Mouse (Mus musculus): ENCODE measurements around the gene Cox17. TPM values are rescaled to one million over a fixed set of nuclear protein-coding genes. Genes with fewer than 3 reads are reported as not detected.
A peak's percentile ranks its signal among the peaks of the same experiment; 100 is the strongest.

The Cox17 gene
- polyA plus RNA-seq, 1 experiment from 2014 or later: 74.4 TPM

- Histone ChIP-seq H3K4me3 (no peak overlapping the region), H3K27me3 (no peaks in the 10 kb centered on the region), H3K9me3 (no peaks in the 10 kb centered on the region), H3K9ac (no peak overlapping the region), H3K4me1 (replicated peaks) (peaks cover 8% of the 10 kb centered on the region), H3K4me2 (no peak overlapping the region), H3K36me3 (peaks cover 27% of the 10 kb centered on the region), H3K27ac (replicated peaks) (no peak overlapping the region)
- whole genome bisulfite sequencing: 76% methylated on average over 7 of the region's 7 CpGs
- ATAC-seq (ENCODE audit: low FRiP score, low read depth): no peak
Observed at GRCm38 (mm10) chr16:38352031-38352430, 5.2 kb downstream of the Cox17 start.

GRCm38 (mm10) chr16:38352851-38353250, 6.1 kb downstream of the Cox17 start:
- Histone ChIP-seq H3K4me2 (no peak overlapping the region), H3K27ac (replicated peaks) (no peak overlapping the region), H3K4me3 (no peak overlapping the region), H3K9ac (no peak overlapping the region), H3K4me1 (replicated peaks) (peaks cover 4% of the 10 kb centered on the region), H3K9me3 (no peaks in the 10 kb centered on the region), H3K36me3 (peaks cover 27% of the 10 kb centered on the region), H3K27me3 (no peaks in the 10 kb centered on the region)
- ATAC-seq (ENCODE audit: low FRiP score, low read depth): no peak

- 95% methylated on average over 2 of the region's 2 CpGs for WGBS
- no peak overlapping the region for H3K27ac ChIP-seq (replicated peaks)
- no peaks in the 10 kb centered on the region for H3K9me3 ChIP-seq
- H3K4me3 ChIP-seq: no peak overlapping the region
- no peaks in the 10 kb centered on the region for H3K4me1 ChIP-seq (replicated peaks)
- no peak for ATAC-seq (ENCODE audit: low FRiP score, low read depth)
- H3K36me3 ChIP-seq: peaks cover 27% of the 10 kb centered on the region
- H3K4me2 ChIP-seq: no peak overlapping the region
- H3K9ac ChIP-seq: no peak overlapping the region
- no peaks in the 10 kb centered on the region for H3K27me3 ChIP-seq
Observed at GRCm38 (mm10) chr16:38353642-38354041, 6.9 kb downstream of the Cox17 start.

GRCm38 (mm10) chr16:38354185-38354913, 7.6 kb downstream of the Cox17 start:
- Histone ChIP-seq H3K4me1 (replicated peaks) (no peaks in the 10 kb centered on the region), H3K27me3 (no peaks in the 10 kb centered on the region), H3K9ac (no peak overlapping the region), H3K9me3 (no peaks in the 10 kb centered on the region), H3K27ac (replicated peaks) (no peak overlapping the region), H3K4me3 (no peak overlapping the region), H3K36me3 (peaks cover 24% of the 10 kb centered on the region), H3K4me2 (no peak overlapping the region)
- 90% methylated on average over 5 of the region's 5 CpGs for WGBS
- ATAC-seq (ENCODE audit: low FRiP score, low read depth): no peak

GRCm38 (mm10) chr16:38358256-38358812, 11.5 kb downstream of the Cox17 start:
- Histone ChIP-seq H3K4me3 (no peak overlapping the region), H3K27me3 (no peaks in the 10 kb centered on the region), H3K36me3 (no peaks in the 10 kb centered on the region), H3K4me2 (no peak overlapping the region), H3K9me3 (no peaks in the 10 kb centered on the region), H3K9ac (no peak overlapping the region), H3K4me1 (replicated peaks) (0 out of 2 replicates have a peak, but pooled peaks cover 6% of the 10 kb centered on the region), H3K27ac (replicated peaks) (no peak overlapping the region)
- ATAC-seq (ENCODE audit: low FRiP score, low read depth): no peak
- WGBS: 91% methylated on average over 6 of the region's 6 CpGs

- Histone ChIP-seq H3K4me3 (no peak overlapping the region), H3K4me2 (no peak overlapping the region), H3K27me3 (no peaks in the 10 kb centered on the region), H3K4me1 (replicated peaks) (0 out of 2 replicates have a peak, but pooled peaks cover 6% of the 10 kb centered on the region), H3K9ac (no peak overlapping the region), H3K9me3 (no peaks in the 10 kb centered on the region), H3K27ac (replicated peaks) (no peak overlapping the region), H3K36me3 (no peaks in the 10 kb centered on the region)
- 94% methylated on average over 2 of the region's 2 CpGs for WGBS
- no peak for ATAC-seq (ENCODE audit: low FRiP score, low read depth)
Observed at GRCm38 (mm10) chr16:38359241-38359640, 12.4 kb downstream of the Cox17 start.

- 78% methylated on average over 3 of the region's 3 CpGs for WGBS
- Histone ChIP-seq H3K4me1 (replicated peaks) (0 out of 2 replicates have a peak, but pooled peaks cover 6% of the 10 kb centered on the region), H3K9ac (no peak overlapping the region), H3K36me3 (no peaks in the 10 kb centered on the region), H3K9me3 (no peaks in the 10 kb centered on the region), H3K27ac (replicated peaks) (no peak overlapping the region), H3K4me2 (no peak overlapping the region), H3K4me3 (no peak overlapping the region), H3K27me3 (no peaks in the 10 kb centered on the region)
- ATAC-seq (ENCODE audit: low FRiP score, low read depth): no peak
Observed at GRCm38 (mm10) chr16:38359857-38360256, 13.1 kb downstream of the Cox17 start.

GRCm38 (mm10) chr16:38360317-38360716, 13.5 kb downstream of the Cox17 start:
- Histone ChIP-seq H3K27me3 (no peaks in the 10 kb centered on the region), H3K4me3 (no peak overlapping the region), H3K9ac (no peak overlapping the region), H3K4me2 (no peak overlapping the region), H3K27ac (replicated peaks) (no peak overlapping the region), H3K9me3 (no peaks in the 10 kb centered on the region), H3K4me1 (replicated peaks) (0 out of 2 replicates have a peak, but pooled peaks cover 6% of the 10 kb centered on the region), H3K36me3 (no peaks in the 10 kb centered on the region)
- peak; percentile 45; the same call in 1 of the 2 replicates for ATAC-seq (ENCODE audit: low FRiP score, low read depth)
- 22% methylated on average over 2 of the region's 2 CpGs for WGBS

- no peak within 1 kb of the TSS for H3K4me3 ChIP-seq
- H3K27me3 ChIP-seq: no peaks in the 10 kb centered on the region
- H3K4me2 ChIP-seq: no peak within 1 kb of the TSS
- no peak within 1 kb of the TSS for H3K27ac ChIP-seq (replicated peaks)
- no peak for ATAC-seq (ENCODE audit: low FRiP score, low read depth)
- H3K36me3 ChIP-seq: no peaks in the 10 kb centered on the region
- no peak within 1 kb of the TSS for H3K9ac ChIP-seq
- WGBS: 68% methylated on average over 10 of the region's 10 CpGs
- H3K4me1 ChIP-seq (replicated peaks): 0 out of 2 replicates have a peak, but pooled peaks cover 6% of the 10 kb centered on the region
- H3K9me3 ChIP-seq: no peaks in the 10 kb centered on the region
Observed at GRCm38 (mm10) chr16:38361933-38362332, 15.1 kb downstream of the Cox17 start, which contains the start of gene Popdc2. TSS of gene Popdc2 (plus strand) at chr16:38362209.

- Histone ChIP-seq H3K4me1 (replicated peaks) (0 out of 2 replicates have a peak, but pooled peaks cover 6% of the 10 kb centered on the region), H3K27ac (replicated peaks) (no peak overlapping the region), H3K4me2 (no peak overlapping the region), H3K27me3 (no peaks in the 10 kb centered on the region), H3K9me3 (no peaks in the 10 kb centered on the region), H3K36me3 (no peaks in the 10 kb centered on the region), H3K4me3 (no peak overlapping the region), H3K9ac (no peak overlapping the region)
- 82% methylated on average over 20 of the region's 20 CpGs for WGBS
- ATAC-seq (ENCODE audit: low FRiP score, low read depth): no peak; the same call in 1 of the 2 replicates
Observed at GRCm38 (mm10) chr16:38362493-38363255, 15.9 kb downstream of the Cox17 start.

- no peak overlapping the region for H3K4me2 ChIP-seq
- no peaks in the 10 kb centered on the region for H3K27me3 ChIP-seq
- no peak for ATAC-seq (ENCODE audit: low FRiP score, low read depth)
- no peaks in the 10 kb centered on the region for H3K9me3 ChIP-seq
- WGBS: 87% methylated on average over 3 of the region's 3 CpGs
- H3K27ac ChIP-seq (replicated peaks): no peak overlapping the region
- H3K4me1 ChIP-seq (replicated peaks): 0 out of 2 replicates have a peak, but pooled peaks cover 6% of the 10 kb centered on the region
- H3K36me3 ChIP-seq: no peaks in the 10 kb centered on the region
- H3K4me3 ChIP-seq: no peak overlapping the region
- H3K9ac ChIP-seq: no peak overlapping the region
Observed at GRCm38 (mm10) chr16:38363256-38363595, 16.4 kb downstream of the Cox17 start.

GRCm38 (mm10) chr16:38363657-38364056, 16.9 kb downstream of the Cox17 start:
- Histone ChIP-seq H3K4me3 (no peak overlapping the region), H3K27me3 (no peaks in the 10 kb centered on the region), H3K27ac (replicated peaks) (no peak overlapping the region), H3K36me3 (no peaks in the 10 kb centered on the region), H3K4me1 (replicated peaks) (0 out of 2 replicates have a peak, but pooled peaks cover 6% of the 10 kb centered on the region), H3K4me2 (no peak overlapping the region), H3K9me3 (no peaks in the 10 kb centered on the region), H3K9ac (no peak overlapping the region)
- no peak for ATAC-seq (ENCODE audit: low FRiP score, low read depth)
- WGBS: 90% methylated on average over 7 of the region's 7 CpGs

Data from hindbrain, embryonic 15.5 days (tissue).